Mouse (Mus musculus): ENCODE measurements around the gene Knop1. TPM values are rescaled to one million over a fixed set of nuclear protein-coding genes. Genes with fewer than 3 reads are reported as not detected.
A peak's percentile ranks its signal among the peaks of the same experiment; 100 is the strongest.

Knop1 gene
- polyA plus RNA-seq, 1 experiment, result 4.5 TPM

DNA sequence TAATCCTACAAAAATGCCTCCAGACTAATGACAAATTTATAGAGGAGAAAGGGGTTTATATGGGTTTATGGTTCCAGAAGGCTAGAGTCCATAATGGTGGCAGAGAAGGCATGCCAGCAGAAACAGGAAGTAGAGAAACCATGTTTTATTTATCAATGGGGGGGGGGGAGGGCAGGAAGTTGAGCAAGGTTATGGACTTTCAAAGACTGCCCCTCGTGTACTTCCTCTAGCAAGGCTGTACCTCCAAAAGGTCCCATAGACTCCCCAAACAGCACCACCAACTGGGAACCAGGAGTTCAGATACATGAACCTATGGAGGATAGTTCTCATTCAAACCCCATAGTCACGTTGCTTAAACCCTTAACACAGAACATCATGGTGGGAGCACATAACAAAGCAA lies 9.3 kb upstream of the Knop1 start:
- no peak overlapping the region for H3K4me3 ChIP-seq (ENCODE audit: extremely low read depth, insufficient read depth, insufficient read length)
- no peak overlapping the region for H3K27ac ChIP-seq (ENCODE audit: insufficient read depth, low read length)
- H3K27me3 ChIP-seq (ENCODE audit: control insufficient read depth, insufficient read depth, low read length), result no peaks in the 10 kb centered on the region
- WGBS, result 66% methylated on average over 2 of the region's 2 CpGs
- TF ChIP-seq POLR2A (IDR thresholded peaks at IDR 0.05; ENCODE audit: low read depth, low read length) (no peak), CTCF (IDR thresholded peaks at IDR 0.05; ENCODE audit: extremely low read depth, insufficient read depth, insufficient read length, insufficient replicate concordance) (no peak)
- H3K36me3 ChIP-seq (ENCODE audit: control insufficient read depth, insufficient read depth, low read length), result no peaks in the 10 kb centered on the region
- DNase-seq (ENCODE audit: low read depth in 1 of 2, low spot score in 2 of 2), result no peak
- H3K4me1 ChIP-seq (ENCODE audit: control insufficient read depth, insufficient read depth, insufficient read length), result no peaks in the 10 kb centered on the region

GRCm38 (mm10) chr7:118858640-118859039 lies 2.6 kb upstream of the Knop1 start:
- H3K27ac ChIP-seq (ENCODE audit: insufficient read depth, low read length), result no peak overlapping the region
- H3K4me3 ChIP-seq (ENCODE audit: extremely low read depth, insufficient read depth, insufficient read length), result no peak overlapping the region
- H3K36me3 ChIP-seq (ENCODE audit: control insufficient read depth, insufficient read depth, low read length), result no peaks in the 10 kb centered on the region
- TF ChIP-seq POLR2A (IDR thresholded peaks at IDR 0.05; ENCODE audit: low read depth, low read length) (no peak), CTCF (IDR thresholded peaks at IDR 0.05; ENCODE audit: extremely low read depth, insufficient read depth, insufficient read length, insufficient replicate concordance) (no peak)
- peaks cover 2% of the 10 kb centered on the region; the same call in 1 of the 2 replicates for H3K4me1 ChIP-seq (ENCODE audit: control insufficient read depth, insufficient read depth, insufficient read length)
- 81% methylated on average over 1 of the region's 1 CpGs for WGBS
- DNase-seq (ENCODE audit: low read depth in 1 of 2, low spot score in 2 of 2), result no peak
- no peaks in the 10 kb centered on the region for H3K27me3 ChIP-seq (ENCODE audit: control insufficient read depth, insufficient read depth, low read length)

DNA sequence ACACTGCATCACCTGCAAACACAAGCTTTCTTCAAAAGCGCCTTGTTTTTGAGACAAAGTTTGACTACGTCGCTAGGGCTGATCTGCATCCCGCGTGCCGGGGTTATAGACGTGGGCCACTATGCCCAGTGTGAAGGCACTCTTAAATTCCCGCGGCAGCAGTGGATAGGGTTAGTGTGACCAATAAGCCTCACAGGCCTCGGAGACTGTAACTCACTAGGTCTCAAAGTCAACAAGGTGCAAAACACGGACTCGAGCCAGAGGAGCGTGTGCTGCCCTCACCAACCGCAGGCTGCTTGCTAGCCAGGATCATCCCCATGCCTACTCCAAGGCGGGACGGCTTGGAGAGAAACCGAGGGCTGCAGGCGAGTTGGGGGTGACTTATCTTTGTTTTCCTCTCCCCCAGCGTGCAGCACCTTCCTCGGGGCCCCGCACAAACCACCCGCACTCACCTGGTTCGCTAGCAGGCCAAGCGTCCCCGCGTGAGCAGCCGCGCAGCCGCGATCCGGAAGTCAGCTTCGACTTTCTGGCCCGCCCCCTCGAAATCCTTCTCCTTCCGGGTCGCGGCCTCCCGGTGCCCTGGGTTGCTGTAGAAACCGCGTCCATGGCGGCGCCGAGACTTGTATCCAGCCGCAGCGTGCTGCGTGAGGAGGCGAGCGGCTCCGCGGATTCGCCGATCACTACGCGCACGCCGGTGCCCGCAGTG lies 730 bp downstream of the Knop1 start, which contains the start of gene Iqck:
TSS of gene Iqck (plus strand) at position 582 of the 706 bp plus-strand sequence.
- Histone ChIP-seq H3K36me3 (ENCODE audit: control insufficient read depth, insufficient read depth, low read length) (peaks cover 5% of the 10 kb centered on the region), H3K4me3 (ENCODE audit: extremely low read depth, insufficient read depth, insufficient read length) (peak within 1 kb of the TSS; percentile 79), H3K27me3 (ENCODE audit: control insufficient read depth, insufficient read depth, low read length) (no peaks in the 10 kb centered on the region), H3K27ac (ENCODE audit: insufficient read depth, low read length) (peak within 1 kb of the TSS; percentile 38; the same call in 1 of the 2 replicates), H3K4me1 (ENCODE audit: control insufficient read depth, insufficient read depth, insufficient read length) (peaks cover 2% of the 10 kb centered on the region; the same call in 1 of the 2 replicates)
- under 1% methylated on average over 57 of the region's 57 CpGs for WGBS
- DNase-seq (ENCODE audit: low read depth in 1 of 2, low spot score in 2 of 2), result peak; percentile 60 to 86
- TF ChIP-seq POLR2A (IDR thresholded peaks at IDR 0.05; ENCODE audit: low read depth, low read length), result peak; percentile 19; the same call in 1 of the 2 replicates
- TF ChIP-seq CTCF (IDR thresholded peaks at IDR 0.05; ENCODE audit: extremely low read depth, insufficient read depth, insufficient read length, insufficient replicate concordance), result no peak

GRCm38 (mm10) chr7:118854606-118855005 lies 1.4 kb downstream of the Knop1 start:
- Histone ChIP-seq H3K4me1 (ENCODE audit: control insufficient read depth, insufficient read depth, insufficient read length) (peaks cover 2% of the 10 kb centered on the region; the same call in 1 of the 2 replicates), H3K36me3 (ENCODE audit: control insufficient read depth, insufficient read depth, low read length) (peaks cover 6% of the 10 kb centered on the region), H3K27me3 (ENCODE audit: control insufficient read depth, insufficient read depth, low read length) (no peaks in the 10 kb centered on the region), H3K4me3 (ENCODE audit: extremely low read depth, insufficient read depth, insufficient read length) (peak overlapping the region; percentile 79; the same call in 1 of the 2 replicates), H3K27ac (ENCODE audit: insufficient read depth, low read length) (no peak overlapping the region)
- 27% methylated on average over 3 of the region's 3 CpGs for WGBS
- TF ChIP-seq CTCF (IDR thresholded peaks at IDR 0.05; ENCODE audit: extremely low read depth, insufficient read depth, insufficient read length, insufficient replicate concordance) (no peak), POLR2A (IDR thresholded peaks at IDR 0.05; ENCODE audit: low read depth, low read length) (no peak)
- no peak for DNase-seq (ENCODE audit: low read depth in 1 of 2, low spot score in 2 of 2)

GRCm38 (mm10) chr7:118852611-118853010 lies 3.4 kb downstream of the Knop1 start:
- WGBS, result 87% methylated on average over 4 of the region's 4 CpGs
- Histone ChIP-seq H3K27ac (ENCODE audit: insufficient read depth, low read length) (no peak overlapping the region), H3K4me3 (ENCODE audit: extremely low read depth, insufficient read depth, insufficient read length) (no peak overlapping the region), H3K4me1 (ENCODE audit: control insufficient read depth, insufficient read depth, insufficient read length) (peaks cover 2% of the 10 kb centered on the region; the same call in 1 of the 2 replicates), H3K36me3 (ENCODE audit: control insufficient read depth, insufficient read depth, low read length) (peaks cover 14% of the 10 kb centered on the region), H3K27me3 (ENCODE audit: control insufficient read depth, insufficient read depth, low read length) (no peaks in the 10 kb centered on the region)
- DNase-seq (ENCODE audit: low read depth in 1 of 2, low spot score in 2 of 2), result no peak
- TF ChIP-seq POLR2A (IDR thresholded peaks at IDR 0.05; ENCODE audit: low read depth, low read length) (no peak), CTCF (IDR thresholded peaks at IDR 0.05; ENCODE audit: extremely low read depth, insufficient read depth, insufficient read length, insufficient replicate concordance) (no peak)

GRCm38 (mm10) chr7:118851571-118851970 lies 4.5 kb downstream of the Knop1 start:
- peaks cover 2% of the 10 kb centered on the region; the same call in 1 of the 2 replicates for H3K4me1 ChIP-seq (ENCODE audit: control insufficient read depth, insufficient read depth, insufficient read length)
- TF ChIP-seq POLR2A (IDR thresholded peaks at IDR 0.05; ENCODE audit: low read depth, low read length), result no peak
- no peak for TF ChIP-seq CTCF (IDR thresholded peaks at IDR 0.05; ENCODE audit: extremely low read depth, insufficient read depth, insufficient read length, insufficient replicate concordance)
- 40% methylated on average over 7 of the region's 7 CpGs for WGBS

More at GRCm38 (mm10) chr7:118851571-118851970, 4.5 kb downstream of the Knop1 start:
- Histone ChIP-seq H3K27me3 (ENCODE audit: control insufficient read depth, insufficient read depth, low read length) (no peaks in the 10 kb centered on the region), H3K4me3 (ENCODE audit: extremely low read depth, insufficient read depth, insufficient read length) (no peak overlapping the region), H3K27ac (ENCODE audit: insufficient read depth, low read length) (no peak overlapping the region), H3K36me3 (ENCODE audit: control insufficient read depth, insufficient read depth, low read length) (peaks cover 16% of the 10 kb centered on the region)
- DNase-seq (ENCODE audit: low read depth in 1 of 2, low spot score in 2 of 2), result no peak

Data from spleen, adult 2 months (tissue).